Mouse (Mus musculus) embryonic facial prominence, embryonic 11.5 days (tissue): Measurements from ENCODE around the gene Tnfrsf13b. TPM values are rescaled to one million over a fixed set of nuclear protein-coding genes. Genes with fewer than 3 reads are reported as not detected.
A peak's percentile ranks its signal among the peaks of the same experiment; 100 is the strongest.

Source experiments
- ATAC-seq: fragments of 200-750 bp; cut with Nextera tagmentation; replicated peaks from 2 replicates; pipeline ENCODE4 v1.8.0; 2017; ENCODE audit warnings: low read depth; ENCODE audit not compliant: insufficient number of reproducible peaks, low FRiP score, low TSS enrichment
- DNase-seq: peaks from one replicate; pipeline ENCODE4 v3.0.0-alpha.2; 2015; ENCODE audit warnings: low spot score
- H3K27ac ChIP-seq: fragments of 300-500 bp; sonication (generic); replicated peaks from 2 replicates; pipeline ENCODE4 v1.5.1; 2014; ENCODE audit warnings: mild to moderate bottlenecking, low read depth, low read length, control low read depth
- H3K27me3 ChIP-seq: fragments of 300-500 bp; sonication (generic); 2 replicates; pipeline ENCODE4 v1.6.1; 2014; ENCODE audit warnings: mild to moderate bottlenecking, low read length, moderate library complexity, mixed read lengths; ENCODE audit not compliant: control insufficient read depth, insufficient read depth
- H3K36me3 ChIP-seq: fragments of 300-500 bp; sonication (generic); replicated peaks from 2 replicates; pipeline ENCODE4 v1.6.1; 2014; ENCODE audit warnings: low read depth, mild to moderate bottlenecking, low read length, moderate library complexity, mixed read lengths; ENCODE audit not compliant: control insufficient read depth, insufficient read depth
- H3K4me1 ChIP-seq: fragments of 300-500 bp; sonication (generic); 2 replicates; pipeline ENCODE4 v1.6.1; 2014; ENCODE audit warnings: low read length, mixed read lengths; ENCODE audit not compliant: control insufficient read depth, insufficient read depth
- H3K4me2 ChIP-seq: fragments of 300-500 bp; sonication (generic); 2 replicates; pipeline ENCODE4 v1.6.1; 2014; ENCODE audit warnings: low read depth, mild to moderate bottlenecking, control low read depth, low read length, moderate library complexity
- H3K4me3 ChIP-seq: fragments of 300-500 bp; sonication (generic); 2 replicates; pipeline ENCODE4 v1.5.1; 2014; ENCODE audit warnings: low read depth, low read length, control low read depth
- H3K9ac ChIP-seq: fragments of 300-500 bp; sonication (generic); replicated peaks from 2 replicates; pipeline ENCODE4 v1.6.1; 2014; ENCODE audit warnings: mild to moderate bottlenecking, control low read depth, low read length
- H3K9me3 ChIP-seq: fragments of 300-500 bp; sonication (generic); replicated peaks from 2 replicates; pipeline ENCODE4 v1.6.1; 2016; ENCODE audit warnings: mild to moderate bottlenecking, low read length, inconsistent platforms, mixed read lengths; ENCODE audit not compliant: control insufficient read depth
- WGBS: fragments of 180-500 bp; shearing (Covaris S2); extraction: QIAGEN DNeasy Blood & Tissue Kit; methylation state at CpG from one replicate; pipeline ENCODE4 v1.1.7; 2014; 5-methylcytosine and 5-hydroxymethylcytosine counted together
- polyA plus RNA-seq: library from polyadenylated mRNA; unstranded; fragments of >200 nt; fragmentation: Nextera tagmentation; extraction: Ambion mirVana; gene quantifications from 2 replicates; pipeline ENCODE4 v1.2.1, GENCODE M21; 2014

The Tnfrsf13b gene
- polyA plus RNA-seq, 1 experiment from 2014 or later = 1.5 TPM

DNA sequence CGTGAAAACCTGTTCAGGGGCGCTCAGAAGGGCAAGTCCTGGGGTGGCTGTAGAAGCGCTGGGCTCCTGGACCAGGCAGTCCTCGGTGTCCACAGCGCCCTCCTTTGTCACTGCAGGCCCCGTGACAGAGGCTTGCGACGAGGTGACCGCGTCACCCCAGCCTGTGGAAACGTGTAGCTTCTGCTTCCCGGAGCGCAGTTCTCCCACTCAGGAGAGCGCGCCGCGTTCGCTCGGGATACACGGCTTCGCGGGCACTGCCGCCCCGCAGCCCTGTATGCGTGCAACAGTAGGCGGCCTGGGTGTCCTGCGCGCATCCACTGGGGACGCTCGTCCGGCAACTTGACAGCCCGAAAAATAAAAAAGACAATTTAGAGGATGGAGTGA is 20.7 kb downstream of the Tnfrsf13b start:
- peak overlapping the region; percentile 33 for H3K4me3 ChIP-seq
- H3K4me2 ChIP-seq = peak overlapping the region; percentile 79
- peaks cover 6% of the 10 kb centered on the region; the same call in 1 of the 2 replicates for H3K27me3 ChIP-seq
- no peaks in the 10 kb centered on the region for H3K9me3 ChIP-seq
- peak overlapping the region; percentile 52 for H3K9ac ChIP-seq
- ATAC-seq (no peak), DNase-seq (peak; percentile 43)
- H3K36me3 ChIP-seq = no peaks in the 10 kb centered on the region
- no peaks in the 10 kb centered on the region; the same call in 1 of the 2 replicates for H3K4me1 ChIP-seq
- no peak overlapping the region for H3K27ac ChIP-seq
- 3% methylated on average over 32 of the region's 32 CpGs for WGBS

DNA sequence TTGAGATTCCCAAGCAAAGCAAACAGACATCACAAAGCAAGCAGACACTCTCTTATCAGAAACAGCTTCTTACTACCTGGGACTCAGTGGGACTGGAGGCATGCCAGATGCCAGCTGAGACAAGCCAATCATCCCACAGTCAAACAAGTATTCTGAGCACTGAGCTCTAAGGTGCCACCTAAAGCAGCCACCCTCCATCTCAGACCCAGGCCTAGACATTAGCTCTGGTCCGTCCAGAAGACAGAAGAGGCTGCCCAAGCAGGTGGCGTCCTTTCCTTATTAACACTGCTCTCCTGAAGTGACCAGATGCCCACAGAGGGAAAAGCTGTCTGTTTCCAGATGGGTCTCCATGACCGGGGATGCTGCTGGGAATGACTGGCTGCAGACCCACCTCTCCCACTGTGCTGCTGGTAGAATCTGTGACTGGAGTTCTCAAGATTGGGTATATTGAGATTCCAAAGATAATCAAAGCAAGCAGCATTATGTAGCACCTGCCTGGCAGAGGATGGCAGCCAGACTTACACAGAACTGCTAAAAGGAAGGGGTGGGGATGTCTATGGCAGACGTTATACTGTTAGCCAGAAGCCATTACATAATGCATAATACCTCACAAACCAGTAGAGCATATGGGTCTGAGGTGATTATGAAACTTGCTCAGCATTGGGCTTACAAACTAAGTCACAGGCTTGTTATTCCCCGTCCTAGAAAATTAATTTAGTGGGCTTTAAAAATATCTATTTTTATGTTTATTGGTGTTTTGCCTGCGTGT is 23.9 kb downstream of the Tnfrsf13b start:
- no peak for DNase-seq
- H3K36me3 ChIP-seq = peaks cover 9% of the 10 kb centered on the region
- no peaks in the 10 kb centered on the region; the same call in 1 of the 2 replicates for H3K4me1 ChIP-seq
- no peaks in the 10 kb centered on the region for H3K9me3 ChIP-seq
- peaks cover 6% of the 10 kb centered on the region; the same call in 1 of the 2 replicates for H3K27me3 ChIP-seq
- no peak for ATAC-seq
- no peak overlapping the region for H3K4me2 ChIP-seq
- H3K27ac ChIP-seq = no peak overlapping the region
- H3K9ac ChIP-seq = no peak overlapping the region
- 76% methylated on average over 6 of the region's 6 CpGs for WGBS
- no peak overlapping the region for H3K4me3 ChIP-seq

DNA sequence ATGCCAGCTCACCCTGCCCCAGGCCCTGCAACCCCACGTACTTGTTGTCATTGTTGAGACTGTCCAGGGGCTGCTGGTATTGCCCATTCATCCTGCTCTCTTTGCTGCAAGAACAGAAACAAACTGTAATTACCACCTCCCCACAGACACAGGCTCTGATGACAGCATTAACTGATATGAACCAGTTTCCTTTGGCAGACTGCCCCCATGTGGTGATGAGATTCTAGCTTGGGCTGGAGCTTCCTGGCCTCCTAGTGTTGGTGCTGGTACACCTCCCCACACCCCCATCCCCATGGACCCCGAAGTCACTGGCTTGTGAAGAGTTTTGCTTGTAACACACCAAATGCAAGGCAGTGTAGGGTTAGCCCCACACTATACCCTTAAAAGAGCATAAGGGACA is 29.2 kb downstream of the Tnfrsf13b start:
- Histone ChIP-seq H3K9ac (no peak overlapping the region), H3K27ac (no peak overlapping the region), H3K27me3 (no peaks in the 10 kb centered on the region), H3K9me3 (no peaks in the 10 kb centered on the region), H3K4me1 (no peaks in the 10 kb centered on the region), H3K4me3 (no peak overlapping the region), H3K36me3 (peaks cover 36% of the 10 kb centered on the region), H3K4me2 (no peak overlapping the region)
- WGBS = 89% methylated on average over 2 of the region's 2 CpGs
- no peak for DNase-seq
- no peak for ATAC-seq

DNA sequence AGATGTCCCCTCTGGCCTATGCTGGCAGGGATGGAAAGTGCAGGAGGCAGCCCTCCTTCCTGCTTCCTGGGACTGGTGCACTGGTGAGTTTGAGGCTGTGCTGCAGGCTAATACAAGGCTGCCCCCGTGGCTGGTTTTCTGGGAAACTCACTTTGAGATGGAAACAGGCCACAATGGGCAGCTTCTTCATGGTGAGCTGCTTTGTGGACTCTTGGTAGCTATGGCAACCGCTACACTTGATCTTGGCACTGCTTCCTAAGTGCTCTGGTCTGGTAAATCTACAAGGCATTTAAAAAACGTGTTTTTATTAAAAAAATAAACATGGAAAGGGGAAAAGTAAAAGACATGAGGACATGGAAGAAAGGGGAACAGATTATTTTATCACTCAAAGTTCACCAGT is 31.6 kb downstream of the Tnfrsf13b start:
- no peak for ATAC-seq
- no peaks in the 10 kb centered on the region for H3K4me1 ChIP-seq
- no peak for DNase-seq

DNA sequence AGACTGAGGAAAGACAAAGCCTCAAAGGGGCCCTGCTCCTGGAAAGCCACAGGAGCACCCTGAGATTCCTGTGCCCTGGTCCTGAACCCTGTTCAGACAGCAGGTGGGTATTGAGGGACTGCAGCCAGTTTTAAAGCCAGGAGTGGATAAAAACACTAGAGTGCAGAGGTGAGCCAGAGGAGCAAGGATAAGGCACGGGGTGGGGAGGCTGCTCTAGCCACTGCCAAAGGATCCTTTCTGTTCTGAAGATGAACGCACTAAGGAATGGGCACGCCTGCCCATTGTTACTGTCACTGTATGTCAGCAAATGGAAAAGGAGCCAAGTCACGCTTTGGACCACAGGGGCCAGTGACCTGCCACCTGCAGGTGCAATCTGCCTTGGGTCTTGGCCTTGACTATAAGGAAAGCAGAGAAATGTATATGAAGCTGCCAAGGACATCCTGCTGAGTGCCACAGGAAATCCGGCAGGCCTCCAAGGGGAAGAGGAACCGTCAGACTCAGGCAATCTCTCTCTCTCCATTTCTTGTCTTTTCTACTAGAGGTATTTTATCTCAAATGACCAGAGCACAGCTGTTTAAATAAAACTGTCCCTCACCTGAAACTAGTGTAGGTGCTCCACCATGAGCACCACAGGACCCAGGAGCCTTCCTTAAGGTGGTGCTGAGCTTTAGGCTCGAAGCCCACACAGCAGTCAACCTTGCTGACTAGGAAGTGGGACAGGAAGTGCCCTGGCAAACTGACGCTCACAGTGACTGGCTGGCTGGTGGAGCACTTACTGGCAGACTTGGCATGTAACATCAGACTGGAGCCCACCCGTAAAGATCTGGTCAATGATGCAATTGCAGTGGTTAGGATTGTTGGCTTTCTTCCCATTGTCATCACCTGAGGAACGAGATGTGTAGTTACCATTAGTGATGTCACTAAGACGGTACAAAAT is 33.5 kb downstream of the Tnfrsf13b start:
- H3K4me3 ChIP-seq = no peak overlapping the region
- no peaks in the 10 kb centered on the region for H3K9me3 ChIP-seq
- H3K27me3 ChIP-seq = no peaks in the 10 kb centered on the region
- DNase-seq (no peak), ATAC-seq (no peak)
- no peak overlapping the region for H3K27ac ChIP-seq
- H3K4me1 ChIP-seq = no peaks in the 10 kb centered on the region
- H3K9ac ChIP-seq = no peak overlapping the region
- WGBS = 84% methylated on average over 11 of the region's 11 CpGs
- H3K36me3 ChIP-seq = peaks cover 49% of the 10 kb centered on the region
- H3K4me2 ChIP-seq = no peak overlapping the region

More for the DNA sequence above, 31.6 kb downstream of the Tnfrsf13b start:
- Histone ChIP-seq H3K4me3 (no peak overlapping the region), H3K9ac (no peak overlapping the region), H3K36me3 (peaks cover 50% of the 10 kb centered on the region), H3K4me2 (no peak overlapping the region), H3K9me3 (no peaks in the 10 kb centered on the region), H3K27ac (no peak overlapping the region), H3K27me3 (no peaks in the 10 kb centered on the region)
- 85% methylated on average over 3 of the region's 3 CpGs for WGBS

DNA sequence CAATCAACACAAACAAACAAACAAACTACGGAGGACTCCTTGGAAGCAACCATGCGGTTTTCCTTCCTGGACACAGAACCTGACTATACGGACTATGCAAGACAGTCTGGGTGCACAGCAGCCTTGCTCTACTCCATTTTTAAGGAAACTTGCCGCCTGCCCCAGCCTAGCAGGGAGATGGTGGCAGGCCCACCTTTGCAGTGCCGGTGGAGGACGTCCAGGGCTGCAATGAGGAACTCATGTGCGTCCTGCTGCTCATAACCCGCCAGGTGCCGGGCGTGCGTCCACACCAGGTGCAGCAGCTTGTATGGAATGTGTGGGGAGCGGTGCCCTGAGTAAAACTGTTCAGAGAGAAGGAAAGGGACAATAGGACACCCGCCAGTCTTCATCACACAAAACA is 34.6 kb downstream of the Tnfrsf13b start:
- no peaks in the 10 kb centered on the region for H3K9me3 ChIP-seq
- WGBS = 94% methylated on average over 13 of the region's 13 CpGs
- no peak overlapping the region for H3K9ac ChIP-seq
- H3K27me3 ChIP-seq = no peaks in the 10 kb centered on the region
- H3K4me1 ChIP-seq = no peaks in the 10 kb centered on the region
- H3K4me3 ChIP-seq = no peak overlapping the region
- no peak for DNase-seq
- H3K4me2 ChIP-seq = no peak overlapping the region
- no peak for ATAC-seq
- peaks cover 50% of the 10 kb centered on the region for H3K36me3 ChIP-seq
- H3K27ac ChIP-seq = no peak overlapping the region

DNA sequence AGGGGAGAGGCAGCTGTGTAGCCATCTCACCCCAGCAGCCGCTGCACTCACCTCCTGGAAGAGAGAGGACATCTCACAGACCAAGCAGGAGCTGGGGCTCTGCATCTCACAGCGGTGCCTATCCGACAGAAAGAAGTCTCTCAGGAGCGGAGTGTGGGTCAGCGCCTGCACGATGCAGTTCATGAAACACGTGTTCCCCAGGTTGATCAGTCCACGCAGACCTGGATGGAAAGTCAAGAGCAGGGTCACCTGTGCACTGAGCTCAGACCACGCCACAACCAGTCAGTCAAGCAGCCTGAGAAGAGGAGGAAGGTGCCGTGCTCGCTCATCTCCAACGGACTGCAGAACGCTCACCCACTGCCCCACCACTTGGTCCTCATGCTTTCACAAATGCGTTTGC is 36.2 kb downstream of the Tnfrsf13b start:
- ATAC-seq = no peak
- no peak overlapping the region for H3K4me2 ChIP-seq
- no peak for DNase-seq
- no peak overlapping the region for H3K27ac ChIP-seq
- H3K9me3 ChIP-seq = no peaks in the 10 kb centered on the region
- peaks cover 46% of the 10 kb centered on the region for H3K36me3 ChIP-seq
- H3K4me1 ChIP-seq = no peaks in the 10 kb centered on the region
- H3K9ac ChIP-seq = no peak overlapping the region
- 96% methylated on average over 14 of the region's 14 CpGs for WGBS
- H3K27me3 ChIP-seq = no peaks in the 10 kb centered on the region
- no peak overlapping the region for H3K4me3 ChIP-seq

DNA sequence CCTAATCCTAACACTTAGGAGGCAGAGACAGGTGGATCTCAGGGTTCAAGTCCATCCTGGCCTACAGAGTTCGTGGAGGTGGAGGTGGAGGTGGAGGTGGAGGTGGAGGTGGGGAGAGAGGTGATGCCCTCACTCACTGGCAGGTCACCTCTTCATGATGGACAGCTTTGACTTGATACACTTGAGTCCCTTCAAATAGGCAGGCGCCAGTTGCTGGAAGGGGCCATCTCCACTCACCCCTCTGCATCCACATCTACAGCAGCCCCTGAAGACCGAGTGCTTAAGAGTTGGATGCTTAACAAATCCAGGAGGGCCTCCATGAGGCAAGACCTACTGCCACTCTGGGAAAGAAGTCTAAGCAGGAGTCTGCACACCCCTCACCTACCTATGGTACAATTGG is 36.8 kb downstream of the Tnfrsf13b start:
- ATAC-seq = no peak
- no peak for DNase-seq
- H3K36me3 ChIP-seq = peaks cover 42% of the 10 kb centered on the region
- no peak overlapping the region for H3K4me3 ChIP-seq
- no peaks in the 10 kb centered on the region for H3K4me1 ChIP-seq
- H3K27me3 ChIP-seq = no peaks in the 10 kb centered on the region
- H3K9ac ChIP-seq = no peak overlapping the region
- no peak overlapping the region for H3K4me2 ChIP-seq
- no peaks in the 10 kb centered on the region for H3K9me3 ChIP-seq
- no peak overlapping the region for H3K27ac ChIP-seq
- 89% methylated on average over 3 of the region's 3 CpGs for WGBS
